Mouse (Mus musculus): ENCODE measurements around the gene Isg20l2.

GRCm38 (mm10) chr3:87944838-87945600 lies 14.9 kb downstream of the Isg20l2 start:
- TF ChIP-seq CTCF (IDR thresholded peaks at IDR 0.05; ENCODE audit: insufficient read depth, low read length) (no peak), POLR2A (IDR thresholded peaks at IDR 0.05; ENCODE audit: borderline replicate concordance, extremely low read depth, low read depth, low read length) (no peak)

Measured in lung, adult 2 months (tissue).